Mouse (Mus musculus) MEL-GATA-1-ER (cell line): ENCODE measurements around the gene Rbbp5.

Experiments
- DNase-seq: peaks from one replicate; pipeline ENCODE4 v3.0.0-alpha.2; 2012; ENCODE audit warnings: low read depth; ENCODE audit errors: extremely low read depth

Gene Rbbp5

GRCm38 (mm10) chr1:132541171-132541823 lies 64.1 kb downstream of the Rbbp5 start:
- DNase-seq: no peak

- no peak for DNase-seq
These were observed 64.8 kb downstream of the Rbbp5 start for GRCm38 (mm10) chr1:132541824-132542599.

GRCm38 (mm10) chr1:132542762-132543306 lies 65.7 kb downstream of the Rbbp5 start, which contains the start of gene Cntn2:
Gene Cntn2 (minus strand): TSS chr1:132543256.
- no peak for DNase-seq

GRCm38 (mm10) chr1:132543789-132544188 lies 66.6 kb downstream of the Rbbp5 start:
- DNase-seq: no peak
